Mouse (Mus musculus) T-cell, adult 66 days (primary cell): ENCODE measurements around the gene Trim47. TPM values are rescaled to one million over a fixed set of nuclear protein-coding genes. Genes with fewer than 3 reads are reported as not detected.

ENCODE experiments used
- total RNA-seq, 2 experiments: library from RNA; stranded (reverse); gene quantifications; 3 replicates in 1 of 2; 4 replicates in 1 of 2; pipeline ENCODE4 v1.2.4; 2023

Trim47 gene
- total RNA-seq: 1 to 10 TPM; 1.9 to 3.2 TPM

DNA sequence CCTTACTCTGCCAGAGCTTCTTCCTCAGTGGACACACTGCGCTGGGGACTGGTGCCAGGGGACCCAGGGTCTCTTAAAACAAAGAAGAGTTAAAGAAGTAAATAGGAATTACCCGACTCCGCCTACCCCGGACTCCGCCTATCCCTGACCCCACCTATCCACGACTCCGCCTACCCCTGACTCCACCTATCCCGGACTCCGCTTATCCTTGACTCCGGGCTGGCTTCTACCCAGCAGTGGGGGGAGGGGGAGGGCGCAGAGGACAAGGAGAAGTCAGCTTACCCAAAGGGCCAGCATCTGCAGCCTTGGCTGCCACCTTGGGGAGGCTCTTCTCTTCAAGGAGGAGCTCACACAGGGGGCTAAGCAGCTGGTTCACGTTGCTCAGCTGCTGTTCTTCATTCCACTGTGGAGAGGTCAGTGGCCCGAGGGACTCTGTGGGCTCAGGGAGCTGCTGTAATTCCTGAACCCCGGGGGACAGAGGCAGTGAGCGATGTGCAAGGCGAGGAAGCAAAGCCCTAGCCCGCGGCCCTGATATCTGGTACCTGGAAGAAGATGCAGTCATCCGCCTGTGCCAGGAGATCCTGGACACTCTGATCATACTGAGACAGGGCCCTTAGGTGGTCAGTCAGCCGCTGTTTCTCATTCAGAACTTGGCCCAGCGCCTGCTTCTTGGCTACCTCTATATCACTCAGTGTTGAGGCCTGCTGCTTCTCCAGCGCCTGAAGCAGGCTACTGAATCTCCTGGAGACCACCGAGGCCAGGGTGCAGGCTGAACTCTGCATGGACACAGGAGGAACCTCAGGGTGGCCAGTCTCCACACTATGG, at the start of gene Trim47:
TSS of gene Trim47 (minus strand) at position 55 of the 825 bp plus-strand sequence.

DNA sequence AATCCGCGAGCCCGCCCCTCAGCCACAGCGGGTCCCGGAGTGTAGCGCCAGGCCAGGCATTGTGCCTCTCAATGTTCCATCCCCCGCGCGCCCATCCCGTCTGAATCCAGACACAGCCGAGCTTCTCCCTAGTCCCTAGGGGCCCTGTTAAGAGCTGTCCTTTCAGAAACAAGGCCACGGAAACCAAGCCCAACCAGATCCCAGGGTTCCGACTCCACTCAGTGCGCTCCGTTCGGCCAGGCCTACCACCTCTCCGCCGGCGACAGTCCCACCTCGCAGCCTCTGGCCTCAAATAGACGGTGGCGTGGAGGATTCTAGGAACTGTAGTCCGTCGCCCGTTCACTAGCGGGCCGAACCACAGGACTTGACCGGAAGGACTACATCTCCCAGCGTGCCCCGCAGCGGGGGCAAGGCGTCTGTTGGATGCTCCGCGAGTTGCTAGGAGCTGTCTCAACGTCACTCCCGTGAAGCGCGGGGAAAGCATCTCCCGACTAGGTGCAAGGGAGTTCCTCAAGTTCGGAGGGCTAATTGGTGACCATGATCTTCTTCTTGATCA, 41.0 kb upstream of the Trim47 start, which contains the start of gene Fbf1:
TSS of gene Fbf1 (minus strand) at position 283 of the 556 bp plus-strand sequence.

DNA sequence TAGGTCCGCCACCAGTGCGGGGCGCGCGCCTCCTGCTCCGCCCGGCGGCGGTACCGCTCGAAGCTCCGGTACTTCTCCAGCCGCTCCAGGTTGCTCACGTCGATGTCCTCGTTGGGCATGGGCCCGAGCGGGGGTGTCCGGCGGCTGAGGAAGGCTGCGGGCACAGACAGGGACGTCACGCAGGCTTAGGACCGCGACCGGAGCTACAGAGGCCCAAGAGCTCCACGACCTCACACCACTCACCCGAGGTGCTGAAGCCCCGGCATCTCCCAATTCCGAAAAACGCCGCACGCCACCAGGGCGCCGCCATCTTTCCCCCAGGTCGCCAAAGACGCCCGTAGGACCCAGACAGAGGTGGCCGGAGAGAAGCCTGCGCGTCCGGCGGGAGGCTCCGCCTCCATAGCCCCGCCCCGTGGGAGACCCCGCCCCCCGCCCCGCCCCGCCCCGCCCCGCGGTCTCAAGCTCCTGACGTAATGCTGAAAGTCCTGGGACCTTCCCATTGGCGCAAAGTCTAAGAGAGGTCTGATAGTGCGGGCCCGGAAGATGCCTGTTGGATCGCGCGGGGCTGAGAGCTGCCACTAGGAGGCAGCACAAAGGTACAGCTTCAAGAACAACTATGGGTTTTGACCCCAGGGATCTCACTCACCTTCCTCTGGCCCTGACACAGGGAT, 11.6 kb upstream of the Trim47 start, which contains the start of gene Mrpl38:
TSS of gene Mrpl38 (minus strand) at position 401 of the 671 bp plus-strand sequence.

DNA sequence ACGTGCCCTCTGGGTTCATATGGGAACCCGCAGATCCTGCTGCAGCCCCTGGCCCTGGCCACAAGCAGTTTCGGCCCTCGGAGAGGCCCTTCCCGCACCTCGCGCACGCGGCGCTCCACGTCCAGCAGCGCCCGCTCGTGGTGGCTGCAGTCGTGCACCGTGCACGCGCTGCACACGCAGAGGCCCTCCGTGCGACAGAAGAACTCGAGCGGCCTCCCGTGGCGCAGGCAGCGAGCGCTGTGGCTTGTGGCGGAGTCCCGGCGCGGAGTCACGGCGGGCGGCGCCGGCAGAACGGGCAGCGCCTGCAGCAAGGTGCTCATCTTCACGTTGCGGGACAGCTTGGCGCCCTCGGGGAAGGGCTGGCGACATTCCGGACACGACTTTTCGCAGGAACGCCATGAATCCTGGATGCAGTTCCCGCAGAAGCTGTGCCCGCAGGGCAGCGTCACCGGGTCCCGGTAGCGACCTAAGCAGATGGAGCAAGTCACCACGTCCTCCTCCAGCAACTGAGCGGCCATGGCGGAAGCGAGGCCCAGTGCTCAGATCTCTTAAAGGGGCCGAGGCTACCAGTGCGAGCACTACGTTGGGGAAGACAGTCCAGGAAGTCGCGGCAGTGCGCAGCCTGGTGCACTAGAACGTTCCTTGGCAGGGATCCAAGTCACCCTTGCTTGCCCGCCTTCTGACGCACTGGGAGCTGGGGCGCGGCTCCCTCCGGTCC, 3.6 kb upstream of the Trim47 start, which contains the start of gene Trim65:
TSS of gene Trim65 (minus strand) at position 641 of the 718 bp plus-strand sequence.

DNA sequence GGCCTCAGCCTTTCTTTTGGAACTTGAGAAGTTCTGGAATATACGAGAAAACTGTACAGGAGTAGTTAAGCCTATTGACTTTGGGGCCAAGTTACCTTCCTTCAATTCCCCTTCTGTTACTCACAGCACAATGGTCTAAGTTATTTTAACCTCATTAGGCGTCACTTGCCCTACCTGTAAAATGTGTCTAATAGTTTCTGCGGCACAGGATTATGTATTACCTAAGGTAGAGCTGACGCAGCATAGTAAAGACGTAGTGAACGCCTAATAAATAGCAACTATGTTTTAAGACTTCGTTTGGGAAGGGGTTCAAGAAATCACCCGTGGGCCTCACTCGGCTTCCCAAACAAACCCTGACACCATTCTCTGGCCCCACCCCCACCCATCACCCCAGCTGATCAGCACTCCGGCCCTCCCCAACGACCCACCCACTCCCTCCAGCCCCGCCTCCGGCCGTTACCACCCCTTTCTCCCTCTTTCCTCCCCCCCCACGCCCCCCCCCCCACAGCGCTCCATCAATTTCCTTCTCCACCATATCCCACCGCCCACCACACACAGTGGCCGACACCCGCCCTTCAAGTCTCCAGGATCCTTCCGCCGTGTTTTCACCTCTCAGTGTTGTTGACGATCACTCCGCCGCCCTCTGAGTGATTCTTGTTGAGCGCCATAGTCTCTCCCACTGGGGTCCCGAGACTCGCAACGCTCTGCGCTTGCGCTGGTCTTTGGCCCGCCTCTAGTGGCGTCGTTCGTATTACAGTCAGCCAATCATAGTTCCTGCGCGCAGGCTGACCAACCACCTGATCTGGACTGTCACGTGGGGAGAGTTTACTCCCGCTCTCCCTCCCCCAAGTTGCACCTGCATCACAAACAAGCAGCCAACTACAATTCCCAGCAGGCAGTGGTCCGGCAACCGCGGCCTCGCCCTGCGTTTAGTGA, 40.5 kb downstream of the Trim47 start, which contains the start of gene Wbp2:
TSS of gene Wbp2 (minus strand) at position 738 of the 936 bp plus-strand sequence.

DNA sequence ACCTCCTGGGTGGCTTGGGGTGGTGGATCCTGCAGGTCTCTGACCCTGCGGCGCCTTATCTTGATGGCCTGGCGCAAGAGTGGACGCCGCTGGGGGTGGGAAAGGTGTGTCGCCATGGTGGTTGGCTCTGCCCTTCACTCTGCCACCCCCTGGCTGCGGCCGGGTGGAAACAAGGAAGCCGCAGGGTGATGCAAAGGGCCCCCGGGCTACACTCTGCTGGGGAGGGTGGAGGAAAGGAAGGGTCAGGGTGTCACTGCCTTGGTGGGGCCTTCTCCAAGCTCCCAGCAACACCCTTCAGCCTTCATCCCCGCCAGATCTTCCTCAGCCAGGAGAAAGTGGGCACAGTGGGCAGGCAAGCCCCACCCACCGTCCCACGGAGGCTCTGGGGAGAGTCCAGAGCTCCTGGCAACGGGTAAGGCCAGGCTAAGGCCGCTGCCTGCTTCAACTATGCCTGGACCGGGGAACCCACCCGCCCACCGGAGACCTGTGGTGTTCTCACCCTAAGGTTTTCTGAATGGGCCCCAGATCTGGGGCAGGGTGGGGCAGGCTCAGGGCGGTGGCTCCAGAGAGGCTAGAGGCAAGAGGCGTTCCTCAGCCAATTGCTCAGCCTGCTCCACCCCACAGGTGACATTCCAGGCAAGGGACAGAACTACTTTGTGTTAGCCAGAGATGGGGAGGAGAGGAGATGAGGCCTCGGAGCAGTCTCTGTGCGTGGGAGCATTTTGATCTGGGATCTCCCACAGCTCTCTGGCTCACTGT, 49.4 kb downstream of the Trim47 start, which contains the start of gene Unc13d:
TSS of gene Unc13d (minus strand) at position 516 of the 759 bp plus-strand sequence.

Other genes starting within 250 kb of the Trim47 start
- gene Smim5, start 227.2 kb downstream of the Trim47 start, total RNA-seq: 1 to 10 TPM; 2.2 to 2.4 TPM
- not detected for gene Smim6, start 215.2 kb downstream of the Trim47 start, total RNA-seq
- 10 to 100 TPM; 41.0 to 56.5 TPM for gene Sap30bp, start 193.9 kb downstream of the Trim47 start, total RNA-seq
- 10 to 100 TPM; 21.4 to 23.4 TPM for gene Recql5, start 193.7 kb downstream of the Trim47 start, total RNA-seq
- under 1 TPM in 1 of 2 experiments, not detected in 1; 0.12 TPM for gene Itgb4, start 152.5 kb downstream of the Trim47 start, total RNA-seq
- gene Galk1, start 114.5 kb downstream of the Trim47 start, total RNA-seq: 10 to 100 TPM; 16.1 to 20.7 TPM
- gene H3f3b, start 99.2 kb downstream of the Trim47 start, total RNA-seq: 1,000 to 10,000 TPM; 1,503 to 1,566 TPM
- gene Unk, start 96.9 kb downstream of the Trim47 start, total RNA-seq: 10 to 100 TPM; 49.6 to 53.8 TPM
- 10 to 100 TPM; 87.7 TPM for gene Unc13d, start 49.2 kb downstream of the Trim47 start, total RNA-seq
- 100 to 1,000 TPM; 145 to 163 TPM for gene Wbp2, start 40.2 kb downstream of the Trim47 start, total RNA-seq
- 10 to 100 TPM; 37.9 to 43.8 TPM for gene Trim65, start 3.9 kb upstream of the Trim47 start, total RNA-seq
- 10 to 100 TPM; 47.3 to 65.1 TPM for gene Mrpl38, start 11.7 kb upstream of the Trim47 start, total RNA-seq
- gene Fbf1, start 41.0 kb upstream of the Trim47 start, total RNA-seq: 10 to 100 TPM; 27.4 to 31.2 TPM
- gene Ten1, start 71.6 kb upstream of the Trim47 start, total RNA-seq: 10 to 100 TPM; 39.4 to 48.5 TPM
- 10 to 100 TPM; 24.5 to 35.6 TPM for gene Acox1, start 71.8 kb upstream of the Trim47 start, total RNA-seq
- gene Evpl, start 110.9 kb upstream of the Trim47 start, total RNA-seq: under 1 TPM; 0.20 to 0.36 TPM
- gene Srp68, start 147.0 kb upstream of the Trim47 start, total RNA-seq: 10 to 100 TPM; 63.3 to 67.3 TPM
- gene Galr2, start 153.7 kb upstream of the Trim47 start, total RNA-seq: not detected
- 10 to 100 TPM; 56.2 to 64.5 TPM for gene Exoc7, start 180.0 kb upstream of the Trim47 start, total RNA-seq
- under 1 TPM; 0.87 to 0.92 TPM for gene Foxj1, start 208.2 kb upstream of the Trim47 start, total RNA-seq